Mouse (Mus musculus) heart, embryonic 13.5 days (tissue): ENCODE data around the gene Cep97. TPM values are rescaled to one million over a fixed set of nuclear protein-coding genes. Genes with fewer than 3 reads are reported as not detected.
"Not testable (repeated sequence)": the region's sequence is repeated elsewhere in the genome, so short reads cannot be mapped to it uniquely, and the experiment has no call there.

Experiments used
- ATAC-seq: fragments of 200-750 bp; cut with Nextera tagmentation; 2 replicates; pipeline ENCODE4 v1.8.0; 2017; ENCODE audit warnings: moderate TSS enrichment; ENCODE audit not compliant: insufficient number of reproducible peaks, low FRiP score, low TSS enrichment; ENCODE audit errors: extremely low read depth
- H3K27ac ChIP-seq: fragments of 300-500 bp; sonication (generic); replicated peaks from 2 replicates; pipeline ENCODE4 v1.5.1; 2015; ENCODE audit warnings: moderate library complexity, mild to moderate bottlenecking, inconsistent platforms
- H3K27me3 ChIP-seq: fragments of 300-500 bp; sonication (generic); replicated peaks from 2 replicates; pipeline ENCODE4 v1.6.1; 2015; ENCODE audit warnings: mild to moderate bottlenecking, inconsistent platforms
- H3K36me3 ChIP-seq: fragments of 300-500 bp; sonication (generic); 2 replicates; pipeline ENCODE4 v1.6.1; 2015; ENCODE audit warnings: mild to moderate bottlenecking, inconsistent platforms
- H3K4me1 ChIP-seq: fragments of 300-500 bp; sonication (generic); 2 replicates; pipeline ENCODE4 v1.6.1; 2015; ENCODE audit warnings: inconsistent platforms
- H3K4me2 ChIP-seq: fragments of 300-500 bp; sonication (generic); 2 replicates; pipeline ENCODE4 v1.6.1; 2015; ENCODE audit warnings: inconsistent platforms, mild to moderate bottlenecking, moderate library complexity
- H3K4me3 ChIP-seq: fragments of 300-500 bp; sonication (generic); 2 replicates; pipeline ENCODE4 v1.5.1; 2015; ENCODE audit warnings: moderate library complexity, mild to moderate bottlenecking, inconsistent platforms
- H3K9ac ChIP-seq: fragments of 300-500 bp; sonication (generic); 2 replicates; pipeline ENCODE4 v1.6.1; 2015; ENCODE audit warnings: inconsistent platforms, mild to moderate bottlenecking, moderate library complexity
- H3K9me3 ChIP-seq: fragments of 300-500 bp; sonication (generic); 2 replicates; pipeline ENCODE4 v1.6.1; 2016; ENCODE audit warnings: inconsistent platforms
- WGBS: fragments of 180-500 bp; shearing (Covaris S2); methylation state at CpG from one replicate; pipeline ENCODE4 v1.1.7; 2015; ENCODE audit warnings: mixed read lengths; 5-methylcytosine and 5-hydroxymethylcytosine counted together
- polyA plus RNA-seq: library from polyadenylated mRNA; unstranded; fragments of >200 nt; fragmentation: Nextera tagmentation; extraction: Ambion mirVana; gene quantifications from 2 replicates; pipeline ENCODE4 v1.2.1, GENCODE M21; 2015

The Cep97 gene
- polyA plus RNA-seq, 1 experiment from 2014 or later = 7.5 TPM

GRCm38 (mm10) chr16:55964126-55964949 lies 29.7 kb upstream of the Cep97 start:
- WGBS = 56% methylated on average over 4 of the region's 4 CpGs
- no peak overlapping the region for H3K27ac ChIP-seq
- H3K9me3 ChIP-seq = no peaks in the 10 kb centered on the region
- H3K27me3 ChIP-seq = no peaks in the 10 kb centered on the region
- H3K4me3 ChIP-seq = no peak overlapping the region
- no peak overlapping the region for H3K9ac ChIP-seq
- H3K36me3 ChIP-seq = peaks cover 14% of the 10 kb centered on the region
- no peak overlapping the region for H3K4me2 ChIP-seq
- no peak for ATAC-seq
- H3K4me1 ChIP-seq = peaks cover 19% of the 10 kb centered on the region

- not testable (repeated sequence) for H3K4me1 ChIP-seq, H3K27ac ChIP-seq, H3K27me3 ChIP-seq, H3K4me2 ChIP-seq, H3K36me3 ChIP-seq, H3K9me3 ChIP-seq, H3K9ac ChIP-seq, H3K4me3 ChIP-seq, ATAC-seq
- 83% methylated on average over 6 of the region's 11 CpGs for WGBS
These were observed 28.4 kb upstream of the Cep97 start for GRCm38 (mm10) chr16:55963068-55963467.

- not testable (repeated sequence) for H3K4me1 ChIP-seq, H3K9me3 ChIP-seq, H3K9ac ChIP-seq, H3K36me3 ChIP-seq, H3K27me3 ChIP-seq, H3K27ac ChIP-seq, H3K4me2 ChIP-seq, H3K4me3 ChIP-seq, ATAC-seq
- WGBS = 87% methylated on average over 9 of the region's 9 CpGs
These were observed 19.5 kb upstream of the Cep97 start for GRCm38 (mm10) chr16:55954196-55954595.

- Histone ChIP-seq H3K27me3 (no peaks in the 10 kb centered on the region), H3K4me2 (no peak overlapping the region), H3K36me3 (no peaks in the 10 kb centered on the region), H3K27ac (no peak overlapping the region), H3K4me1 (no peaks in the 10 kb centered on the region), H3K4me3 (no peak overlapping the region), H3K9me3 (0 out of 2 replicates have a peak, but pooled peaks cover 3% of the 10 kb centered on the region), H3K9ac (no peak overlapping the region)
- no peak for ATAC-seq
These were observed 18.1 kb upstream of the Cep97 start for GRCm38 (mm10) chr16:55952771-55953170.

GRCm38 (mm10) chr16:55951679-55952327 lies 17.1 kb upstream of the Cep97 start:
- ATAC-seq = no peak
- Histone ChIP-seq H3K9me3 (0 out of 2 replicates have a peak, but pooled peaks cover 3% of the 10 kb centered on the region), H3K36me3 (no peaks in the 10 kb centered on the region), H3K4me3 (no peak overlapping the region), H3K27me3 (no peaks in the 10 kb centered on the region), H3K27ac (no peak overlapping the region), H3K4me1 (no peaks in the 10 kb centered on the region), H3K4me2 (no peak overlapping the region), H3K9ac (no peak overlapping the region)
- 64% methylated on average over 7 of the region's 7 CpGs for WGBS

- H3K9me3 ChIP-seq = 0 out of 2 replicates have a peak, but pooled peaks cover 3% of the 10 kb centered on the region
- no peaks in the 10 kb centered on the region for H3K4me1 ChIP-seq
- H3K4me2 ChIP-seq = peak overlapping the region; percentile 57
- H3K4me3 ChIP-seq = peak overlapping the region; percentile 33
- no peaks in the 10 kb centered on the region for H3K36me3 ChIP-seq
- no peak for ATAC-seq
- 41% methylated on average over 19 of the region's 19 CpGs for WGBS
- peak overlapping the region; percentile 33; the same call in 1 of the 2 replicates for H3K9ac ChIP-seq
- no peaks in the 10 kb centered on the region for H3K27me3 ChIP-seq
- no peak overlapping the region for H3K27ac ChIP-seq
These were observed 16.5 kb upstream of the Cep97 start for GRCm38 (mm10) chr16:55950946-55951678.

- no peak for ATAC-seq
- Histone ChIP-seq H3K27me3 (no peaks in the 10 kb centered on the region), H3K9me3 (0 out of 2 replicates have a peak, but pooled peaks cover 3% of the 10 kb centered on the region), H3K4me3 (no peak overlapping the region), H3K27ac (no peak overlapping the region), H3K4me1 (no peaks in the 10 kb centered on the region), H3K9ac (no peak overlapping the region), H3K36me3 (no peaks in the 10 kb centered on the region), H3K4me2 (no peak overlapping the region)
- WGBS = 61% methylated on average over 3 of the region's 3 CpGs
These were observed 15.8 kb upstream of the Cep97 start for GRCm38 (mm10) chr16:55950462-55950861.

- Histone ChIP-seq H3K4me2 (no peak overlapping the region), H3K9ac (no peak overlapping the region), H3K4me3 (no peak overlapping the region), H3K27ac (no peak overlapping the region), H3K27me3 (no peaks in the 10 kb centered on the region), H3K9me3 (no peaks in the 10 kb centered on the region), H3K4me1 (no peaks in the 10 kb centered on the region), H3K36me3 (no peaks in the 10 kb centered on the region)
- 55% methylated on average over 7 of the region's 7 CpGs for WGBS
- ATAC-seq = no peak
These were observed 14.3 kb upstream of the Cep97 start for GRCm38 (mm10) chr16:55948963-55949362.

- H3K4me1 ChIP-seq, H3K4me3 ChIP-seq, H3K4me2 ChIP-seq, ATAC-seq, H3K9me3 ChIP-seq, H3K27ac ChIP-seq, H3K9ac ChIP-seq, H3K27me3 ChIP-seq, H3K36me3 ChIP-seq: not testable (repeated sequence)
- WGBS = 76% methylated on average over 2 of the region's 2 CpGs
These were observed 13.3 kb upstream of the Cep97 start for GRCm38 (mm10) chr16:55947876-55948410.

GRCm38 (mm10) chr16:55947266-55947665 lies 12.6 kb upstream of the Cep97 start:
- Histone ChIP-seq H3K4me3 (no peak overlapping the region), H3K36me3 (no peaks in the 10 kb centered on the region), H3K4me2 (no peak overlapping the region), H3K9me3 (no peaks in the 10 kb centered on the region), H3K27ac (no peak overlapping the region), H3K27me3 (no peaks in the 10 kb centered on the region), H3K4me1 (no peaks in the 10 kb centered on the region), H3K9ac (no peak overlapping the region)
- no peak for ATAC-seq
- 53% methylated on average over 3 of the region's 3 CpGs for WGBS

- Histone ChIP-seq H3K27me3 (no peaks in the 10 kb centered on the region), H3K36me3 (no peaks in the 10 kb centered on the region), H3K9me3 (0 out of 2 replicates have a peak, but pooled peaks cover 4% of the 10 kb centered on the region), H3K27ac (no peak overlapping the region), H3K4me1 (no peaks in the 10 kb centered on the region), H3K4me2 (no peak overlapping the region), H3K4me3 (no peak overlapping the region), H3K9ac (no peak overlapping the region)
- 85% methylated on average over 4 of the region's 4 CpGs for WGBS
- ATAC-seq = no peak
These were observed 6.1 kb upstream of the Cep97 start for GRCm38 (mm10) chr16:55940781-55941180.
